In genomic region chr8:89858706-89859385, GRCm38 (mm10) we compare ENCODE assay signal across 18 mouse cellular contexts.
DNase-seq lines count a peak whose midpoint lies in the region; TF ChIP-seq lines count a peak whose summit lies in the region.
"Had no signal": no experiment of that assay in that cellular context is flagged by ENCODE, and none has a peak within 500 bp of the region (broad histone marks: within the 10 kb centered on the region; RNA-seq: fewer than 3 reads in every experiment).

No protein-coding gene starts in this region.

- intact Hi-C loops in gastrocnemius, postnatal 36 days (cut with DNase I), result loop anchor here (10.0 kb wide), 1 partner anchor 846 kb away; no protein-coding TSS in a partner anchor

- peak; percentile 11 for DNase-seq in gastrocnemius, adult 18-20 months (ENCODE audit: low spot score)
- DNase-seq in gastrocnemius, postnatal 36 days, result no peak
- peak; percentile 10 for DNase-seq in layer of hippocampus, adult 9-11 months
- no peak for DNase-seq in layer of hippocampus, postnatal 36 days
- DNase-seq in brain, embryonic 14.5 days (ENCODE audit: low read depth), result peak; percentile 63
- DNase-seq in frontal cortex, postnatal 36 days (ENCODE audit: low spot score in 2 of 2), result no peak
- DNase-seq in kidney, postnatal 10 days, result no peak
- DNase-seq: adrenal gland, postnatal 25 days; cerebellum, adult 8-10 months; cerebellum, postnatal 25 days; gastrocnemius, postnatal 14 days; heart, postnatal 10 days; kidney, adult 9 months; kidney, postnatal 14 days; left cerebral cortex, postnatal 4 days; lung, postnatal 36 days; thymus, adult 2 months; thymus, postnatal 36 days had no signal

- no peak for TF ChIP-seq CTCF in brain, embryonic 14.5 days (IDR thresholded peaks at IDR 0.05; ENCODE audit: borderline replicate concordance, extremely low read depth, insufficient read depth, insufficient read length)

- no peak for TF ChIP-seq POLR2A in brain, embryonic 14.5 days (IDR thresholded peaks at IDR 0.05; ENCODE audit: borderline replicate concordance, extremely low read depth, insufficient read depth, insufficient read length, poor library complexity, severe bottlenecking)

Comparison
In these comparisons a context has a peak if more than half of its experiments do, and no peak if none do; other contexts are left out.
1. DNase-seq: peak in gastrocnemius, adult 18-20 months (single experiment), layer of hippocampus, adult 9-11 months (single experiment) and brain, embryonic 14.5 days (single experiment); none in gastrocnemius, postnatal 36 days (0 of 2), layer of hippocampus, postnatal 36 days (0 of 2), frontal cortex, postnatal 36 days (0 of 2) and kidney, postnatal 10 days (single experiment).